Mouse (Mus musculus) B cell, adult 2 months (primary cell): ENCODE results near the gene Nanos3.

ENCODE experiments used
- DNase-seq, 2 experiments: peaks; one replicate each; pipeline ENCODE4 v3.0.0; 2022

Gene Nanos3

GRCm38 (mm10) chr8:84126742-84127141 lies 58.3 kb downstream of the Nanos3 start:
- no peak for DNase-seq

GRCm38 (mm10) chr8:84125656-84126055 lies 59.4 kb downstream of the Nanos3 start, which contains the start of gene Podnl1:
Gene Podnl1, plus strand, starts transcription at chr8:84125989.
- no peak for DNase-seq
